Mouse (Mus musculus): Measurements from ENCODE around the gene Iqca.

The Iqca gene

DNA sequence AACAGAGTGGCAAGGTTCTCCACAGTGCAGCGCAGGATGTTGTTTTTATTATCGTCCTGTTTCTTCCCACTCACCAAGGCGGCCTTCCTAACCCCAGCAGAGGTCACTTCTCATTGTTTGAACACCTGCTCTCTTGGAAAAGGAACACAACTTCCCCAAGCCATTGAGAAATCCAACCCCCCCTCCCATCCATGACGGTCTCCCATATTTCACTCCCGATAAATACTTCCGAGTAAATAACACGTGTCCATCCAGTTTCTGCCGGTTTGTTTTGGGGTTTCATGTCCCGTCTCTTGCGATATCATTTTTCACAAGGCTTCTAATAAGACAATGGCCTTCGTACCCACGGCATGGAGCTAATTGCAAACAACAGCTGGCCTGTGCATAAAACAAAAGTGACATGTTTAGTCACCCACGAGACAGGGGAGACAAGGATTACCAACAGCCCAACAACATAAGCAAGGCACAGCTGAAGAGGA is 9.2 kb upstream of the Iqca start:
- CTCF ChIA-PET, result interaction anchor here in 1 of 4 experiments (1.3 kb wide), 1 partner anchor 70 kb away, joined by 3 read pairs; no protein-coding TSS in a partner anchor
- POLR2A ChIA-PET, result interaction anchor here in 2 of 4 experiments (0.6 kb wide), 2 partner anchors 24 to 210 kb away, joined by 3 to 5 read pairs; no protein-coding TSS in a partner anchor

DNA sequence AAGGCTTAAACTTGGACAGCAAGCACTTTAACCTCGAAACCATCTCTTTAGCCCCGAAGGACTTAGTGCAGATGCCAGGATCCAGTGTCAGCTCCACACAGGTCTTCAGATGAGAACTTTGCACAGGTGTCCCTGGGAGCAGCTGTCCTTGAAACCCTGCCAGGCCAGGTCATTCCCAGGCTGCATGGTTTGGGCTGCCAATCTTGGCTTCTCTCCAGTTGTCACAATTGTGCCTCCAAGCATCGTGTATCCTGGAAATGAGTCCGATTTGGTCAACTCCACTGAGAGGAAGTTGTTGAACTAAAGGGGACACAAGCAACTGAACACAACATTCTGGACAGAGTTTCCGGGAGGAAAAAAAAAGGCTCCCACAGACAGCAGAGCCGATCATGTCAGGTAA is 8.4 kb upstream of the Iqca start:
- CTCF ChIA-PET, result no interaction called here
- POLR2A ChIA-PET, result no interaction called here

DNA sequence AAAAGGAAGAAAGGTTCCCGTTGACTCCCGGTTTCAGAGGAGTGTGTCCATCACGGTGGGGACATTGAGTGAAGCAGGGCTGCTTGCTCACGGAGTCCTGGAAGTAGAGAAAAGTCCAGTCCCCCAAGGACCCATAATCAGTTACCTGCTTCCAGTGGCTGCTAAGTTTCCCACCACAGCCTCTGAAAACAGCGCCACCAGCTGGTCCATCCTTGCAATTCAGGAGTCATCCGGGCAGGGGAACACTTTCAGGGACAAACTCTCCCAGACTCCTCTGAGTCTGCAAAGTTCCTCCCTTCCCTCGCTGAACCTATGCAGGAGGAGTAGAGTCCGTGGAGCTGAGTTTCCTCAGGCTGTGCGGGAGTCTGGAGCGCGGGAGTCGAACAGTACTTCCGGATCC is 6.7 kb upstream of the Iqca start:
- ChIA-PET CTCF (interaction anchor here (0.6 to 2.1 kb wide), 30 partner anchors 9 to 1195 kb away, joined by 3 to 12 read pairs (median 3); no protein-coding TSS in a partner anchor), POLR2A (interaction anchor here in 2 of 4 experiments (1.5 to 2.2 kb wide), 3 partner anchors 44 to 46 kb away, joined by 5 to 12 read pairs (median 11); partner anchors contain the start of gene Ackr3 (in 2 of the 2))

DNA sequence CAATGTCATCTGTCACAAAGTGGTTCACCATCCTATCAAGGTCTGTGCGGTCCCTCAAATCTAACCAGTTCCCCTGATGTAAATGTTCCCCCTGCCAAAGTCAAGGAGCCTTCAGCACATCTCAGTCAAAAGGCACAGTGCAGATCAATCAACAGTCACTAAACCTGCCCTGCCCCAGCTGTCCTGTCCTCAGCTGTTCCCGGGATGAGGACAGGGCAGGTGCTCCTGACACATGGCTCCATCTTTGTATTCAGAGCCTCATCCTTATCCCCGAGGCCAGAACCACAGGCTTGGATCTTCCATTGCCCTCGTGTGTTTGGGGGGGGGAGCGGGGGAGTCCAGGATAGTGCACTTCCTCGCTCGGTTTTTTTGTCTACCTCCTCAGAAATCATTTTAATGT is 3.4 kb upstream of the Iqca start:
- ChIA-PET POLR2A (interaction anchor here in 1 of 4 experiments (1.4 kb wide), 1 partner anchor 47 kb away, joined by 4 read pairs; the partner anchor contains the start of gene Ackr3), CTCF (interaction anchor here in 1 of 4 experiments (1.8 kb wide), 1 partner anchor 434 kb away, joined by 4 read pairs; no protein-coding TSS in a partner anchor)

DNA sequence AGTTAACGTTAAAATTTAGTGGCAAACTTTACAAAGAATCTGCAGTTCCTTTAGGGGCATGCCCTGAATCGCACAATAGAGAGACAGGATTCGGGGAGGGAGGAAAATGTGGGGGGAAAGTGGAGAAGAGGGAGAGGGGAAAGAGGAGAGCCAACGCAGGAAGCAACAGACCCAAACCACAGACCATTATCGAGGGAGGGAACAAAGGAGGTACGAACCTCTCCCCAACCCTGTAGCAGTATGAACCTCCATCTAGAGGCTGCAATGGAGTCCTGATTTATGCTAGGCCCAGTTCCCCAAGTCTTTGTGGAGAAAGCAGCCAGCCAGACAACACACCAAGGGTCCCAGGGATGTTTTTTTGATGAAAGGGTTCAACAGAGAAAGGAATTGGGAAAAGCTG is 586 bp upstream of the Iqca start:
- POLR2A ChIA-PET, result interaction anchor here in 3 of 4 experiments (0.7 to 3.1 kb wide), 9 partner anchors 9 to 229 kb away, joined by 3 to 28 read pairs (median 4); partner anchors contain the start of gene Ackr3 (in 2 of the 3)
- CTCF ChIA-PET, result interaction anchor here in 3 of 4 experiments (0.6 to 2.7 kb wide), 10 partner anchors 10 to 437 kb away, joined by 3 to 12 read pairs (median 4); partner anchors contain the start of gene Ackr3 (in 1 of the 3)

DNA sequence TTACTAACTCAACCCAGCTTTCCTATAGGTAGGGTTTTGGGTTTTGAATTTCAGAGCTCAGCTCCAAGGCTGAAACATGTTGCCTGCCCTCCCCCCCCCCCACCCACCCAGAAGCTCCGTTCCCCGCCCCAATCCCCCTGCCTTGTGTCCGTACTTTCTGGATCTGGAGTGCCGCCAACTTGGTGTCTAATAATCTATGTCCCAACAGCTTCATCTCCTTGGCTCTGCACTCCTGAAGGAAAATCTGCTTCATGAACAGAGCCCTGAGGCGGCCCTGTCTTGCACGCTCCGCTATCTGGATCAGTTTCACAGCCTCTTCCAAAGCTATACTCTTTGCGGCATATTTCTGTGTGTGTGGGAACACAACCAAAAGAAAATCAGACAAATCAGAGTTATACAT is 13.5 kb downstream of the Iqca start:
- CTCF ChIA-PET, result no interaction called here
- POLR2A ChIA-PET, result no interaction called here

DNA sequence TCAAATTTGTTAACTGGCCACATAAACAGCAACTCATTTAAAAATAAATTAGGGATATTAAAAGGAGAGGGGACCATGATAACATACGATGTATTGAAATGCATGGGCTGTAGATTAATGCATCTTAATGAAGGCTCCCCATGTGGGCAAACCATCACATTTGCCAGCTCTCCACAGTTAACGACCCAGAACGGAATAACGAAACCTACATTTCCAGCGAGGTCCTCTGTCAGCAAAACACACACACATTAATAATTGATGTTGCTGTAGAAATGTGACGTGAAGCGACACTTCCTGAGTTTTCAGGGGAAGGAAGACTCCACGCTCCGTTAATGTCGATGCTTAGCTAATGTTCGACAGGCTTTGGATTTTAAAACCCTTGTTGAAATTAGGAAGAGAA is 20.8 kb downstream of the Iqca start:
- CTCF ChIA-PET, result interaction anchor here in 1 of 4 experiments (0.6 kb wide), 1 partner anchor 119 kb away, joined by 8 read pairs; no protein-coding TSS in a partner anchor
- POLR2A ChIA-PET, result no interaction called here

DNA sequence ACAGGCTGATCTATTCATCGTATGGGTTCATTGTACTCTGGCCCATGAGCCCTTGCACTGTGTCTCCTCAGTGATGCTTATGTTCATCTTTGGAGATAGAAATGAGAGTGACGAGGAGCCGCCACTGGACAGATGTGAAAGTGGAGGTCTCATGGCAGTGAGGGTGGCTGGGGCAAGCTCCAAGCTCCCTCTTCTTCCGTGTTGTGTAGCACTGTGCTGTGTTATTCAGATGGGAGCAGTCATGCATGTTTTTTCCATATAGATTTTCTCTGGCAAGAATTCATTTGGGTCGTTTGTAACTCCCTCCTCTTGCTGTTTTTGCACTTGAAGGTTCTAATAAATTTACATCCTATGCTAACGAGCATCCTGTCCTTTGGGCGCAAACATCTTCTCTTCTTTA is 21.2 kb downstream of the Iqca start:
- ChIA-PET CTCF (interaction anchor here in 1 of 4 experiments (0.6 kb wide), 1 partner anchor 118 kb away, joined by 8 read pairs; no protein-coding TSS in a partner anchor), POLR2A (no interaction called here)

DNA sequence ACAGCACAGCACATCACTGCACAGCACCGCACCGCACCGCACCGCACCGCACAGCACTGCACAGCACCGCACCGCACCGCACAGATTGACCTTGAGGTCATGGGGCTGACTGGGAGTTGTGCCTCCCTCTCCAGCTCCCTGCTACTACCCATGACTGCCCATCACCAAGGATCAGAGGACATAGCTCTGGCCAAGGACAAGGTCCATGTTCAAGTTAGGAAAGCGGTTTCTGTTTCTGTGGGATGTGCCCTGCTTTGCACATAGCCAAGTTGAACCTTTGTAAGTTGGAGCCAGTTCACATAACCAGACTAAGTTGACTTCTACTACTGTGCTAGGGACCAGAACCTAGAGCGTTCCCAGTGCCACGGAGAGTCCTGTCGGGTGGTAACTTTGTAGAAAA is 28.6 kb downstream of the Iqca start:
- ChIA-PET CTCF (interaction anchor here in 1 of 4 experiments (0.7 kb wide), 1 partner anchor 22 kb away, joined by 5 read pairs; no protein-coding TSS in a partner anchor), POLR2A (interaction anchor here in 1 of 4 experiments (1.5 kb wide), 2 partner anchors 9 to 13 kb away, joined by 4 read pairs; no protein-coding TSS in a partner anchor)

DNA sequence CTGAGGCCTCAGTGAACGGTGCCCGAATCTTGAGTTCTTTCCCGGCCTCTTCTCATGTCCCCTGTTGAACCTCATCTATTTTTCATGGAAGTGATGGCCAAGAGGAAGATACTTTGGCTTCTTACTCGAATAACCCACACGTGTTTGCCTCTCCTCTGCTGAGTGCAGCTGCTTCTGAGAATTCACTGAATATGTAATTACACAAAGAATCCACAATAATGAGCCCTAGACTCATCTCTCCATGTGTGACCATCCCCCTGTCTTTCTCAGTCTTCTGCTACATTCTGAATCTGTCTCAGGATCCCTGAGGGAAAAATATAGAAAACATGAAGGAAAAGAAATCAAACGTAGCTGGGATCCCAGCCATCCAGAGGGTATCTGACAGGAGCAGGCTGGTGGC is 32.5 kb downstream of the Iqca start:
- POLR2A ChIA-PET, result interaction anchor here in 2 of 4 experiments (1.3 kb wide), 2 partner anchors 9 to 83 kb away, joined by 3 read pairs; partner anchors contain the start of gene Ackr3 (in 1 of the 2)
- CTCF ChIA-PET, result no interaction called here

DNA sequence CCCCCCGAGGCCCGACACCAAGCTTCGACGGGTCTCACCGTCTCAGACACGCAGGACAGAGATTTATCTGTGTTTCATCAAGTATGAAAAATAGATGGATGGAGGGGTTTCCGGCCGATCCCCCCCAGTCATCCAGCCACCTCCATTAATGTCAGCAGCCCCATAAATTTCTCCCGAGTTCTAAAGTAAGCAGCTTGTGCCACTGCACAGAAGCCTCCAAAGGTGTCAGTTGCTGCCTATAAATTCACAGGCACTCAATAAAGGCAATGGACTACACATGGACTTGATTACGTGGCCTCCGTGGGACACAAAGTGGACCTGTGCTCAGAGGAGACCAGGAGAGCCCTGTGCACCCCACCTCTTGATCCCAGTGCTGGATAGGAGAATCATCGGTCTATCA is 34.0 kb downstream of the Iqca start:
- CTCF ChIA-PET, result no interaction called here
- POLR2A ChIA-PET, result interaction anchor here in 1 of 4 experiments (1.3 to 1.9 kb wide), 2 partner anchors 8 to 82 kb away, joined by 3 to 4 read pairs; no protein-coding TSS in a partner anchor

DNA sequence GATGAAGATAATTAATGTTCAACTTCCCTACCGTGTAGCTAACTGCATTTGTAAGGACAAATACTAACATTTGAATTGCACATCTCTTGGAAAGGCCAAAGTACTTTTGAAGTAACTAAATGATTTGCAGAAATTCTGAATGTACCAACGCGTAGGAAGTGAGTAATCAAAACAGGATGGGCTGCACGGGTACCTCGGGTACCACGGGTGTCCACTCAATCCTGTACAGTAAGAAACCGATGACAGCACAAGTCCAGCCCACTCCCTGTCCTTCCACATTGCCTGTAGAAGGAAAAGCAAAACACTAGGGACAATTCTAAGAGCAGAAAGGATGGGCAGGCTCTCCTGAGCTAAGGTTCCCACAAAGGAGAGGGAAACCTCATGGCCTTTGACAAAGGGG is 36.0 kb downstream of the Iqca start:
- CTCF ChIA-PET, result no interaction called here
- POLR2A ChIA-PET, result interaction anchor here in 1 of 4 experiments (1.0 to 1.3 kb wide), 2 partner anchors 13 to 35 kb away, joined by 3 read pairs; no protein-coding TSS in a partner anchor

DNA sequence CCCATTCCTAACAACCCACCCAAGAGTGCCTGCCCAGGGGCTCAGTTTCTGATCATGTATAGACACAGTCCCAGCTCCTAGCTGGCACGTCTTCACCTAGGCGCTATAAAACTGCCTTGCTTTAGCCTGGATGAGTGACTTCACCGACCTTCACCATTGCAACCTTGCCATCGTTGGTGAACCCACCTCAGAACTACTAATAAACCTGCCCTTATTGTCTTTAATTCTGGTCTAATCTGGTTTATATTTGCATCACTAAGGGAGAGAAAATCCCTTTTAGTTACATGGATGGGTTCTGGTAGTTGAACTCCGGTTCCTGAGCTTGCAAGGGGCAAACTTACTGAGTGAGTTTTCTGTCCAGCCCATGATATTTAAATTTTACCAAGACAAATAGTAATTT is 38.6 kb downstream of the Iqca start:
- POLR2A ChIA-PET, result interaction anchor here in 3 of 4 experiments (0.6 to 2.0 kb wide), 9 partner anchors 10 to 408 kb away, joined by 3 to 7 read pairs (median 4); partner anchors contain the start of genes Ackr3 (in 1 of the 3) and Iqca (in 1 of the 3)
- CTCF ChIA-PET, result interaction anchor here in 2 of 4 experiments (0.6 to 1.3 kb wide), 4 partner anchors 45 to 857 kb away, joined by 3 to 4 read pairs (median 3); no protein-coding TSS in a partner anchor

DNA sequence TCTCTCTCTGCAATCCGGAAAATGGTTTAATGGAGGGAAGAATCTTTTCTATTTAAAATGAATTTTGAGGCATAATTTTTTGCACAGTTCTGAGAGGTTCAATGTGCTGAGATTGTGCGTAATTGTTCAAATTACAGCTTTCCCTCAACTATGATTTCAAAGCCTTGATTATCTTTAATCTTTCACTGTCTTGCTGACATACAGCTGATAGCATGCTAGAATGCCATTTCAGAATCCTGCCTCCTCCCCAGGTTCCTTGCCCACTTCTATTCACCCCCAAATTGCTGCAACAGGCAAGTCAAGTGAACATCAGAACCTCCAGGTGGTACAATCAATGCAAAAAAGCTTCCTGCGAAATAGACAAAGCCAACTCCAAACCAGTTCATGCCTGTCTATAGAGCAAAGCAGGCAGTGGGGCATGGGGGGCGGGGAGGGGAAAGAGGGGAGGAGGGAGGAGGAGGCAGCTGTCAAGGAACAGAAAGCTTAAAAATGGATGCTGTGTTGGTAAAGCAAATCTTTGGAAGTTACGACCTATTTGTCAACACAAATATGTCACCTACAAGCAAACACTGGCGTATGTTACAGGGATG is 39.5 kb downstream of the Iqca start:
- ChIA-PET CTCF (interaction anchor here in 1 of 4 experiments (1.3 kb wide), 1 partner anchor 46 kb away, joined by 3 read pairs; no protein-coding TSS in a partner anchor), POLR2A (interaction anchor here in 3 of 4 experiments (0.6 to 2.0 kb wide), 8 partner anchors 16 to 1615 kb away, joined by 3 to 7 read pairs (median 4); partner anchors contain the start of gene Ackr3 (in 1 of the 3))

DNA sequence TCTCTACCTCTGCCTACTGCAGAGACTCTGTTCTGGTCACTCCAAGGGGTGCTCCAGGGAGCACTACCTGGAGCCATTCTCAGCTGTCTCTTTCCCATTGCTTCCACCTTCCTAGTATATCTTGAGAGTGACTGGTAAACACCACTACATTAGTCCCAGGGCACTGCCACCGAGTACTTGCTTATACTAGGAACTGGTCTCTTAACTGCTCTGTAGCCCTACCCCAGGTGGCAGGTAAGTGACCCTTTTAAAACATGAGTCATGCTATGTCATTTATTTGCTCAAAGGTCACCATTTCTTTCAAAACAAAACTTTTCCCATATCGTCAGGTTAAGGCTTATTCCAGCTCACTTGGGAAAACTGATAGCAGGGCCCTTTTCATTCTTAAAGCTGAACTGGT is 40.5 kb downstream of the Iqca start:
- ChIA-PET POLR2A (no interaction called here), CTCF (interaction anchor here in 1 of 4 experiments (0.6 kb wide), 1 partner anchor 815 kb away, joined by 3 read pairs; no protein-coding TSS in a partner anchor)

DNA sequence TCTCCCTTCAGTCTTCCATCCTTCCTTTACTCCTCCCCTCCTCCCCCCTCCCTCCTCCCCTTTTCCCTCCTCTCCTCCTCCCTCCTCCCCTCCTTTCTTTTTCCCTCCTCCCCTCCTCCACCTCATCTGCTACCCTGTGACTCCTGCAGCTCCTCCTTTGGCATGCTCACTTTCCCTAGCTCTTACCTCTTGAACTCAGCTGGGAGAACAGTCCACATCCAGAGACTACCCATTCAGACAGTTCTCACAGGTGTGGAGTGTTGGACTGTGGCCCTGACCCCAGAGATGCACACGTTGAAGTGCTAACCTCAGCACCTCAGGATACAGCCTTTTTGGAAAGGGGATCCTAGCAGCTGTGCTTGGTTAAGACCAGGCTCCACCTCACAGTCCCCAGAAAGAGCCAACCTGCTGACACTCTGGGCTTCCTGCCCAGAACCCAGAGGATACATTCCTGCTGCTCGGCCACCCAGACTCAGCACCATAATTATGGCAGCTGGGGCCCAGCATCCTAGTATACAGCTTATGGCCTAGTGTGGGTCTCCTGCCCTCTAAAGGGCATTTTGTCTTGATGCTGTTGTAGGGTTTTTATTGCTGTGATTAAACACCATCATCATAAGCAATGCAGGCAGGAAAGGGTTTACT is 41.9 kb downstream of the Iqca start:
- ChIA-PET CTCF (no interaction called here), POLR2A (interaction anchor here in 2 of 4 experiments (0.6 to 1.3 kb wide), 3 partner anchors 9 to 64 kb away, joined by 3 to 6 read pairs (median 4); no protein-coding TSS in a partner anchor)

DNA sequence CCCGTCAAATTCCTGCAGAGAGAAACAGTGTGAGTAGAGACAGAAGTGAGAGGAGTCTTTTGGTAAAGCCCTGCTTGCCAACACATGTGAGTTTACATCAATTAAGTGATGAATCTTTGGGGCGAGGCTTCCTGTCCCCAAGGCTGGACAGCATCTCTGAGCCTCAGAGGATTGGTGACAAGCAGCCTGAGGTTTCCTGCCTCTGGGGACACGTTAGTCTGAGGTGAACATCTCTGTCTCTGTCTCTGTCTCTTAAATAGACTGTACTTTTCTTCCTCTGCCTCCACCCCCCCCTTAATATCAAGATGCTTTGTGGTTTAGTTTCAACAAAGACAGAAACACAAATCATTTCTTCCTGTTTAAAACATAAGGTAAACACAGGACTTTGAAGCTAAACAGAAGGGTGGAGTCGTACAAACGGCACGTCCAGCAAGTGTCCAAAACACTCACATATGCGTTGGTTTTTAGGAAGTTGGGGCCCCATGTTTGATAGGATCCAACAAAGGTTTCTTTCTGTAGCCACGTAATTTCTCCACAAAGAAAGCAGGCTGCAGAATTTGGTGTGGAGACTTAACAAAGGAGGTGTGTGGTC is 49.2 kb downstream of the Iqca start:
- ChIA-PET CTCF (no interaction called here), POLR2A (interaction anchor here in 1 of 4 experiments (1.7 kb wide), 1 partner anchor 11 kb away, joined by 3 read pairs; no protein-coding TSS in a partner anchor)

DNA sequence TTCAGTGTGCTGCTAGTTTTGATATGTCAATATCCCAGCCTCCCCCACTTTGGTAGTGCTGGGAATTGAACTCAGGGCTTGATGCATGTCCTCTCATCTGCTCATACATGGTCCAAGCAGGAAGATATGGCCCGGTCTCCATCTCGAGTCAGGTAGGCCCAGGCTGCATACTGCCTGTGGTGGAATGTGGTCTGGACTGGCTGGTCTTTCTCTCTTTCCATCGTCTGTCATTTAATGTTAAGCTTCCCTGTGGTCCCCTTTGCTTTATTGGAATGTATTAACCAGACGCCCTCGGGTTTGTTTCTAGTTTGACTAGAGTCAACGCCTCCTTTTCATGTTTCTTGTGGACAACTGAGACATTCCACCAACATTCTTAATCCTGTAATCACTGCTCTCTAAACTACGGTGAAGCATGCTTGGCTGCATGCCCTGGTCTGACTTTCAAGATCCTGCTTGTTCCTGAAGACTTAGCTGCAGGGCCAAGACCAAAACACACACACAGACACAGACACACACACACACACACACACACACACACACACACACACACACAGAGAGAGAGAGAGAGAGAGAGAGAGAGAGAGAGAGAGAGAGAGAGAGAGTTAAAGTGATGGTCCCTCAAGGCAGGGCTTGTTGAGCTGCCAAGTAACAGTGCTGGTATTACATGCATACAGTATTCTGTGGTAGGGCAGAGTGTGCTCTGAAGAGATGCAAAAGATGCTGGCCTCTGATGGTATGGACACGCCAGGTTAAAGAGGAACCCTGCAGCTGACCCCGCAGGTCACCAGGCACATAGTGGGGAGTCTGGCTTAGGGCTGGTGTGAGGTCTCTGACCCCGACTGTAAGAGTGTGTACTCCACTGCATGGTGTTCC is 52.6 kb downstream of the Iqca start:
- ChIA-PET POLR2A (interaction anchor here in 1 of 4 experiments (0.8 kb wide), 1 partner anchor 12 kb away, joined by 3 read pairs; no protein-coding TSS in a partner anchor), CTCF (interaction anchor here in 1 of 4 experiments (0.6 kb wide), 1 partner anchor 237 kb away, joined by 3 read pairs; no protein-coding TSS in a partner anchor)
